Mouse (Mus musculus) NIH3T3 (cell line): ENCODE data around the gene Csrnp1.

Source experiments
- DNase-seq: peaks from one replicate; pipeline ENCODE4 v3.0.0-alpha.2; 2012; ENCODE audit warnings: low read depth

Csrnp1 gene

DNA sequence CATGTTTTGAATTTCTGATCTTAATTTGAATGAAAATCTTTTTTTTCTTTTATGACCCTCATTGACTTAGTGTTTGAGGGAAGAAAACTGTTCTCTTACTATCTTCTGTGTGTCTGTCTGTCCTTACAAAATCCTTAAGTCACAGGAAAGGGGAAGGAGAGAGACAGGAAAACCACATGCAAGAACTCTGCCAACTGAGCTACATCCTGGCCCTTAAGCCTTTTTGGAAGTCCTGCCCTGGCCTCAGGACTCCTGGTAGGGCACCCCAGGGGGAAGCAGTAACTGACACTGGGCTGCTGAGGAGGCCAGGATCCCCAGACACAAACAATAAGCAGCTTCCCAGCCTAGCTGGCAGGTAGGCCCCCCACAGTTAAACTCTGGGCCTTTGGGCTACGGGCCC lies 41.1 kb downstream of the Csrnp1 start:
- no peak for DNase-seq

DNA sequence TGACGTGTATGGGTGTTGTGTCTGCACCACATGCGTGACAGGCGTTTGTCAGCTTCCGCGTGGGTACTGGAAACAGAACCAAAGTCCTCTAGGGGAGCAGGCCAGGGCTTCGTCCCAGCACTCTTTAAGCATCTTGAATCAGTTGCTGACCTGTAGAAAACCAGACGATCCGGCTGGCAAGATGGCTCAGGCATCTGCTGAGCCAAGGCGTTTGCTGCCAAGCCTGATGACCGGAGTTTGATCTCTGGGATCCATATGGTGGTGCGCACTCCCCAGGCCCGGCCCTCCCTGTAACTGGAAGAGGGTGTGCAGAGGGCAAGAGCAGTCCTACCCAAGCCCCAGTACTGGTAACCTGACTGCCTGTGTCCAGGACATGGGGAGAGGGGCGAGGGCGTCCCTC lies 42.6 kb downstream of the Csrnp1 start:
- peak; percentile 36 for DNase-seq

DNA sequence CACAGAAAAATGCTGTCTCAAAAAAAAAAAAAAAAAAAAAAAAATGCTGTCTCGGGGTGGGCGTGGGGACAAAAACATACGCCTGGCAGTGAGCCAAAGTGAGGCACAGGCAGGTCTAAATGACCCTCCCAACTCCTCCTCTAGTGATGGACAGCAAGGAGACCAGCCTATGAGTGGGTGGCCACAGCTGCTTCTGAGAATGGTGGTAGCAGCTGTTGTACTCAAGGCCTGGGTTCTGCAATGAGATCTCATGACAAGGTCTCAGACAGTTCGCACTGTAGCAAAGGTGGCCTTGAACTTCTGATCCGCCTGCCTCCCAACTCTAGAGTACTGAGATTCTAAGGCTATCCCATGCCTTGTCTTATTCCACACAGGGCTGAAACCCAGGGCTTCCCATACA lies 43.1 kb downstream of the Csrnp1 start:
- no peak for DNase-seq

DNA sequence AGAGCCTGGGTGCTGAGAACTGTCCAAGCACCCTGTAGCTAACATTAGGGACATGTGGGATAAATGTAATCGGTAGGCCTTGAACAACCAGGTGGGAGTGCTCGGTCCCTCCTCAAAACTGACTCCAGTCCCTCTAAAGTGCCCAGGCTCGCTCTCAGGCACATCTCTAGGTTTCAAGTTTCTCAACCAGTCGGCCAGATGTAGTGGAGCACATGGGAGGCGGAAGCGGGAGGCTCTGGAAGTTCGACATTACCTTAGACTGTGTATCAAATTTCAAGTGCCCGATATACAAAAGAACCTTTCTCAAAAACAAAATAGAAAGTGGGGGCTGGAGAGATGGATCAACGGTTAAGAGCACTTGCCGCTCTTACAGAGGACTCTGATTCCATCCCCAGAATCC lies 44.8 kb downstream of the Csrnp1 start:
- no peak for DNase-seq

DNA sequence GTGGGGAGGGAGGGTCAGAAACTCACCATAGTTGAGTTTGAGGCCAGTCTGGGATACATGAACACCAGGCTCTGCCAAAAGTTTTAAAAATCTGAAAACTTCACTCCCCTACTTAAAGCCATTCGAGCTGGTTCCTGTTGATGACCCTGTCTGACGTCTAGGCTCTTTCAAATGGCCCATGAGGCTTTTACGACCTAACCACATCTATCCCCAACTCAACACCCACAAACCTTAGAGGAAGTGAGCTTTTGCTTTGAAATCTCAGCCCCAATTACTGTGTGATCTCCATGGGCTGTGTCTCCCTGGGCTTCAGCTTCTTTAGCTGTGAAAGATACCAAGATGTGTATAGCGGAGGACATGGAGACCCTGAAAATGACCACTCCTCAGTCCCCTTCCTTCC lies 46.0 kb downstream of the Csrnp1 start:
- no peak for DNase-seq

DNA sequence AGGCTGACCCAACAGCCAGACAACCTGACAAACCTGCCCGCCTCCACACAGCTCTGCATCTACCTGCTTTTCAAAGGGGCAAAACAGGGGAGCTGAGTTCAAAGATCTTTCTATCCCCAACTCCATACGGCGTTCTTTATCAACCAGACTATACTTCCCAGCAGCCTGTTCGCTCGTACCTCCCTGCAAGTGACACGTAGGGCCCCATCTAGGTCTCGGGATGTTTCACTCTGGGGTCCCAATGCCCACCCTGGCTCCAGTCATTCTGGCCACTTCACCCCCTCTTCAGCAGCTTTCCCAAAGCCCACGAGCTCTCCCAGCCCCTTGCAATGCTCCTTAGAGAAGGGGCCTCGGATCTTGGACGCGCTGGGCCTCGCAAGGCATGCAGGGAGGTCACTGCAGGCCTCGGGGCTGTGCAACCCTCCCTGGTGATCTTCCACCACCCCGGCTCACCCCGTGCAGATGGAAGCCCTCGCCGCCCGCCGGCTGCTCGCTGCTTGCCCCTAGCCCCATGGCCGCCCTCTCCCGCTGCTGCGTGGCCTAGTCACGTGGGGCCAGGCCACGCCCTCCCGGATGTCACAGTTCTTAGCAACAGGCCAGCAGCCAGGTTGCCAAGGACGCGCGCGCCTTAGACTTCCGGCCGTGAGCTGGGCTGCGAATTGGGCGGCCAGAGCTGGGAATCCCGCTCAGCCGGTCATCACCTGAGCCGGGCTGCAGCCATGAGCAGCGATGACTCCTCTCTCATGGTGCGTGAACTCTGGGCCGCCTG lies 47.3 kb downstream of the Csrnp1 start, which contains the start of the genes Gorasp1 and Ttc21a:
TSS of gene Gorasp1 (minus strand) at position 561 of the 769 bp plus-strand sequence.
TSS of gene Ttc21a (plus strand) at position 602 of the 769 bp plus-strand sequence.
- DNase-seq = peak; percentile 97

DNA sequence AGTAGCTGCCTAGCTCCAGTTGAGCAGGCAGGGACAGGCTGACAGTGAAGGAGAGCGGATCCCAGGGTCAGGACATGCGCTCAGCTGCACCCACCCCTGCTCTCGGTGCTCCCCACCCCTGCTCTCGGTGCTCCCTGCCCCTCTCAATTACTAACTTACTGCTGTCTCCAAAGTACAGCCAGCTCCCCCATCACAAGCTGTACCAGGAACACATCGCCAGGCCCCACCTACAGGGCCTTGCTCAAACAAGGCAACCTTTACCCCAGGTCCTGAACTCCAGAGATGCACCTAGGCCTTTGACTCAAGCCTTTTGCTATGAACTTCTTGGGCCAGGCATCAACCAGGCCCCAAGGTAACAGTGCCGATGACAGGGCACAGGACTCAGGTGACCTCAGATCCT lies 50.8 kb downstream of the Csrnp1 start:
- DNase-seq = no peak

DNA sequence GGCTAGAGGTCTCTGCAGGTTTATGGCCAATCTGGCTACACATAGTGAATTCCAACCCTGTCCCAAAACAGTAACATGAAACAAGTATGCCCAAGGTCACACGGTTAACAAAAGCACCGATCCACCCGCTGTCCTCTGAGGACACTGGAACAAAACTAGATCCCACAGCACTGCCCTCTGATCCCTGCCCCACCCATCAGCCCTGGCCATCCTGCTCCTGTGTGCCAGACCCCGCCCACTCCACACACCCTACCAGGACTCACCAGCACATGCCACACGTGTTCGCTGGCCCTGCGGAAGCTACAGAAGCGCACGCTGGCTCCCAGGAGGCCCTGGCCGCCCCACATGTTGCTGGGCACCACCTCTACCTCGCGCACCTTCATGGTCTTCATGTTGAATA lies 52.1 kb downstream of the Csrnp1 start:
- DNase-seq = no peak

DNA sequence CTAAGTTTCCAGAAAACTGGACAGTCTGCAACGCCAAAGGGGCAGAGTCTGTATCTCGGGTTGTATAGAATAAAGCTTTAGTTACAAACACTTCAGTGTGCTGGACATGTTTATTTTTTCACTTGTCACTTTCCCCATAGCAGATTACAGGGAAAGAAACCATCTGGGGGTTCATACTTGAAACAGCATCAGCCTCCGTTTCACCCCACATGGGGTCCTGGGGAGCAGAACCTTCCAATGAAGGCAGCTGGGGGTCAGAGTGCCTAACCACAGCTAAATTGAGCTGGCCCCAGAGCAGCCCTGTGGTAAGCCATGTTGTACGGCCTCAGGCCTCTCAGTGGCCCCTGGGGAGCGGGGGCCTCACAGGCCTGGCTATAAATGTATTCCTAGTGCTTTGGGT lies 58.0 kb downstream of the Csrnp1 start:
- peak; percentile 45 for DNase-seq

DNA sequence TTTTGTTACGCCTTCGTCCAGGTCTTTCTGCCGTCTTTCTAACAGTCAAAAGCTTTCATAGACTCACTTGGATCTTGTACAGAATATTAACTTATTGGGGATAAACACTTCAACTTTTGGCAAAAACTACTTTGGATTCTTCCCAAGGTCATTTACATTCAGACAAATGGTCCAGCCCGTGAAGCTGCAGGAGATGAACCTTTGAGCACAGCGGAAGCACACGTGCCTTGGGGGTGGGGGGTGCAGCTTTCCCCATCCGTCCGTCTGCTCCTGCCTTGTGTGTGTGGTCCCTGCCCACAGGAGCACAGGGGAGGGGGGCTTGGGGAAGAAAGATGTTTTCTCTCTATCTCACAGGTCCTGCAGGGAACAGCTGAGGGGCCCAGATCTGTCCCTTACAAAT lies 58.7 kb downstream of the Csrnp1 start:
- no peak for DNase-seq

DNA sequence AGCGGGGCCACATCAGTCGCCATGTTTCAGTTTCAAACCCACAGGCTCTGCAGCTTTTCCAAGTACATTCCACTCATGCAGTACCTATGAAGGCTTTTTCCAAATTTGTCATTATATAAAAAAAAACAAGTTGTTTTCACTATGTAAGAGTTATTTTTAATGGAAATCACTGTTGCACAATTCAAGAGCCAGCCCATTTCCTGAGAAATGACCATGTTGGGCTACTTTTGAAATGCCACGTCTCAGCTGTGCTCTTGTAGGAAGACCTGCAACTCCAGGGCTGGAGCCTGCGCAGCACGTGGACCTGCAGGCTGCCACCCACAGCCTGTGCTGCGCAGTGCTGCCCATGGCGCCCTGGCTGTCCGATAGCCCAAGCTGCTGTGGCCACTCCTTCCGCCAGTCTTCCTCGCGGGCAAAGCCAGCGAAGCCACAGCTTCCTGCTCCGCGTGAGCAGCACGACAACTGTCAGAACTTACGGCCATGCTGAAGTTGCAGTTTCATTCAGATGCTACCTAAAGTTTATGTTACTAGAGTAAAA lies 59.3 kb downstream of the Csrnp1 start:
- peak; percentile 9 for DNase-seq

DNA sequence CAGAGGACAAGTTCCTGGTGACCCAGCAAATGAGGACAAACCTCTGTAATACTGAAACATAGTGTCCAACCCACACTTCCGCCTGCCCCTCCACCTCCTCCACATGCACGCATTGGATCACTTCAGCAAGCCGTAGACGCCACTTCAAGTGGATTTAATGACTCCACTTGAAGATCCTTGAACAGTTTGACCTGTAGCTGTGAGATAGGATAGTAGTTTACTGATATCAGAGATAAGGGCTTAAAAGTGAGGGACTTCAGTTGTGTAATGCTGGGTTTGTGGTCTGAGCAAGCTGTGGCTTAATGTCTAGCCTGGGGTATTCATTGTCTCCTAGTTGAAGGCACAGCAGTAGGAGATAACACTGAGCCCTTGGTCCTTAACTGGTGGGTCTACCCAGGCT lies 61.0 kb downstream of the Csrnp1 start:
- DNase-seq = no peak
